Mouse (Mus musculus) cerebellum, adult 18-20 months (tissue): ENCODE data around the gene Tmod3.
A peak's percentile ranks its signal among the peaks of the same experiment; 100 is the strongest.
"Not testable (repeated sequence)": the region's sequence is repeated elsewhere in the genome, so short reads cannot be mapped to it uniquely, and the experiment has no call there.

Experiments used
- DNase-seq, 2 experiments: peaks; one replicate each; pipeline ENCODE4 v3.0.0; 2021

Gene Tmod3

GRCm38 (mm10) chr9:75551342-75551741 is 8.1 kb downstream of the Tmod3 start:
- DNase-seq: peak; percentile 49 to 53

GRCm38 (mm10) chr9:75549010-75549409 is 10.4 kb downstream of the Tmod3 start:
- no peak for DNase-seq

GRCm38 (mm10) chr9:75546885-75547553 is 12.4 kb downstream of the Tmod3 start:
- peak in 1 of 2 experiments; percentile 25 for DNase-seq

DNA sequence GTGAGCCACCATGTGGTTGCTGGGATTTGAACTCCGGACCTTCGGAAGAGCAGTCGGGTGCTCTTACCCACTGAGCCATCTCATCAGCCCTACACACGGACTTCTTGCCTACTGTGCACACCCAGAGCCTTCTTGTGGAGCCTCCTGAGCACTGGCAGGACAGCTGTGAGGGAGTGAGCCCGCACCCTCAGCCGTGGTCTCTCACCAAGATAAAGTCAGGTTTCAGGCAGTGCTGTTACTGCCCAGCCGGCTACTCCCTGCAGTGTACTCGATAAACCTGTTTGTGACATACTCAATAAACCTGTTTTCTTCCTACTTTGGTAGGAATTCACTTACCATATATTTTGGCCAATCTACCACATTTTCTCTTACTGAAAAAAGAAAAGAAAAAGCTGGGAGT is 13.9 kb downstream of the Tmod3 start:
- no peak for DNase-seq

DNA sequence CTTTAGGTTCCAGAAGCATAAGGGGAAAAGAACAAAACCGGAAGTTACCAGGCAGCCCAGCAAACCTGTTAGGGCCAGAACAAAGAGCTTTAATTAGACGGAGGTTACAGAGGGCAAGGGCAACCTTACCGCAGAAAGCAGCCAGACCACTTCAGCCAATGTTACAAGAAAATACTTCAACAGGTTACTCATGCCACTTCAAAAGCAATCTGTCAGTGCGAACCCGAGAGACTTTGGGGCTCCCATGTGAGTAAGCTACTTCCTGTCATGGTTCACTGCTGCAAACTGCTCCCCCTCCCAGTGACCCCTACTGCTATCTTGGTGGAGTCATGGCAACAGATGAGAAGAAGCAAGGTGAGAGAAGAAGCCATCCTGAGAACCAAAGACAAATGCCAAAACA is 18.0 kb downstream of the Tmod3 start:
- DNase-seq: no peak

DNA sequence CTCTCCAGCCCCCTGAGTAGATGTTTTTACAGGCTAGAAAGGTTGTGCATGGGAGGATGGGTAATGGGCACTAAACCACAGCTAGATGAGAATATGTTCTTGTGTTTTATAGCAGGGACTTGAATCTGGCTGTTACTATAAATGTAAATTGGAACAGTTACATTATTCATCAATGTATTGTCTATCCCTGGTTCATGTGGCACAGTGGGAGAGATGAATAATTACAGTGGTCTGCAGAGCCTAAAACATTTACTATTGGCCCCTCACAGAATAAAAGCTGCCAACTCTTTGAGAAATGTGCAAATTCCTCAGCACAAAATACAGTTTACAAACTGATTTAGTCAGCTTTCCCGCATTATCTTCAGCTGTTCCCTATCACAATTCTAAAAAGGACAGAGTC is 23.0 kb downstream of the Tmod3 start:
- no peak for DNase-seq

- DNase-seq: no peak
Measured at GRCm38 (mm10) chr9:75534431-75534962, 25.0 kb downstream of the Tmod3 start.

GRCm38 (mm10) chr9:75532989-75533388 is 26.5 kb downstream of the Tmod3 start:
- DNase-seq: not testable (repeated sequence)

GRCm38 (mm10) chr9:75532461-75532860 is 27.0 kb downstream of the Tmod3 start:
- no peak for DNase-seq

DNA sequence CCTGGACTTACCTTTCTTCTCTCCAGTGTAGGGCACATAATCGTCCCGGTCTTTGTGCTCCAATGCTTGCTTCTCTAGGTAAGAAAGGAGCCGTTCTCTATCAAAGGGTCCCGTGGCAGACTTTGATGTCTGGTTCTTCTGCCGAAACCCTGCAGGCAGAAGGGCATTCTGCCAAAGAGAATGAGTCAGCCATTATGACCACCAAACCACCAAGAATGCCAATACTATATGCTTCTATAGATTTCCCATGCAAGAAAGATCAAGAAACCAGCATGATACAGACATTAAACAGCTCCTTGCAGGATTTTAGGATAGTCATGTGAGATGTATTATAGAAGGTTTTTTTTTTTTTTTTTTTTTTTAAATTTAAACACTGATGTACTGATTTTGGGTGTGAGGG is 30.1 kb downstream of the Tmod3 start:
- peak in 1 of 2 experiments; percentile 25 for DNase-seq

DNA sequence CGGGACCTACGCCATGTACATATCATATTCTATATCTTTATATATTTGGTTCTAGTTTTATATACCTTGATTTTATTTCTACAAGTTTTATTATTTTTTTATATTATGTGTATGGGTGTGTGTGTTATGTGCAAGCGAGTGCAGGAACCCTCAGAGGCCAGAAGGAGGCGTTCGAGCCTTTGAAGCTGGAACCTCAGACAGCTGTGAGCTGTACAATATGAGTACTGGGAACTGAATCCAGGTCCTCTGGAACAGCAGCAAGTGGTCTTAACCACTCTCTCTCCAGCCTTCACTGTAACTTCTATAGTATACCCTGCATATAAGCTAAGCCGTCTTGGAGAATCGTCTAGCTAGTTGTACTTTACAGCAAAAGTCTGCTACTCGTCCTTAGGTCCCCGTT is 31.4 kb downstream of the Tmod3 start:
- DNase-seq: no peak

GRCm38 (mm10) chr9:75527368-75528059 is 31.9 kb downstream of the Tmod3 start:
- DNase-seq: no peak

DNA sequence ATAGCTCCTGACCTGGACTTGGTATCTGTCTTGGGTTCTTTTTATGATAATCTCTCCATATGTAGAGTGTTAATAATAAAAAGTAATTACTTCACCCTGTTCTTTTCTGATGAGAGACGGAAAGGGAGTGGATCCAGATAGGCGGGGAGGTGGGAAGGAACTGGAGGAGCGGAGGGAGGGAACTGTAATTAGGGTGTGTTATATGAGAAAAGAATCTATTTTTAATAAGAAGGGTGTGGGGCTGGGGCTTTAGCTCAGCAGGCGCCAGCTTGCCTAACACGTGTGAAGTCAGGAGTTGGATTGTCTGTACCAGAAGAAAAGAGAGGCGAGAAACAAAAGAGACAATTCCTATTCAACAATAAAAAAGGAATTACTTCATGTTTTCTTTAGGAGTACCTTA is 35.8 kb downstream of the Tmod3 start:
- no peak for DNase-seq

DNA sequence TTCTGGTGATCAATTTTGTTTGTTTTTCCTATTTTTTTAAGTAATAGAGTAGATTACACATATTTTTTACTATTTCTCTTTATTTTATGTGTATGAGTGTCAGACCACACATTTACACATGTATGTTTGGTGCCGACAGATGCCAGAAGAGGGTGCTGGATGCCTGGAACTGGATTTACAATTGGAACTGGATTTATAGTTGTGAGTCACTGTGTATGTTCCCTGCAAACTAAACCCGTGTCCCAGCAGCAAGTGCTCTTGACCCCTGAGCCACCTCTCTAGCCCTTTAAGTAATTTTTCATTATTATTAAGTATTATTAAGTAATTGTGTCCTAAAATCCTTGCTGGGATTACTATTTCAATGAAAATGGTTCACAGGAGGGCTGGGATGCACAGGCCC is 37.2 kb downstream of the Tmod3 start:
- DNase-seq: no peak

DNA sequence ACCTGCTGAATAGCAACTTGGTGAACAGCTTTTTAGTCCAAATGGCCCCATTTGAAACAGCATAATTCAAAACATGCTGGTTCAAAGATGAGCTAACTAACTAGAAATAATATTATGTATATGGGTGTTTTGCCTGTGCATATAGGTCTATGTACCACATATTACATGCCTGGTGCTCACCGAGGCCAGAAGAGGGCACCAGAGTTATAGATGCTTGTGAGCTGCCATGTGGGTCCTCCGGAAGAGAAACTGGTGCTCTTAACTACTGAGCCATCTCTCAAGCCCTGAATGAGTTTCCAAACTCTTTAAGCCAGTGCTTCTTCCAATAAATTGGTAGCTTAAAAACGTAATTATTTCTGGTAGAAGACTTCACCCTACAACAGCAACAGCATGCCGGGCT is 37.7 kb downstream of the Tmod3 start:
- peak; percentile 37 to 43 for DNase-seq

DNA sequence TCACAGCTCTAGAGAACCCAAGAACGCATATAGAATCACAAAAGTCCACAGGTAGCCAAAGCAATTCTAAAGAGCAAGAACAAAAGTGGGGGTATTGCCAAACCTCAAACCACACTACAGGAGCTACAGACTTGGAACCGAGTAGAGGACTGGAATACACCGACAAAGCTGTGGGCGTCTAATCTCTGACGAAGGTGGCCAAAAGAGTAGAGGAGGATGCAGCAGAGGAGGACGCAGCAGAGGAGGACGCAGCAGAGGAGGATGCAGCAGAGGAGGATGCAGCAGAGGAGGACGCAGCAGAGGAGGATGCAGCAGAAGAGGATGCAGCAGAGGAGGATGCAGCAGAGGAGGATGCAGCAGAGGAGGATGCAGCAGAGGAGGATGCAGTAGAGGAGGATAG is 38.5 kb downstream of the Tmod3 start:
- DNase-seq: no peak

DNA sequence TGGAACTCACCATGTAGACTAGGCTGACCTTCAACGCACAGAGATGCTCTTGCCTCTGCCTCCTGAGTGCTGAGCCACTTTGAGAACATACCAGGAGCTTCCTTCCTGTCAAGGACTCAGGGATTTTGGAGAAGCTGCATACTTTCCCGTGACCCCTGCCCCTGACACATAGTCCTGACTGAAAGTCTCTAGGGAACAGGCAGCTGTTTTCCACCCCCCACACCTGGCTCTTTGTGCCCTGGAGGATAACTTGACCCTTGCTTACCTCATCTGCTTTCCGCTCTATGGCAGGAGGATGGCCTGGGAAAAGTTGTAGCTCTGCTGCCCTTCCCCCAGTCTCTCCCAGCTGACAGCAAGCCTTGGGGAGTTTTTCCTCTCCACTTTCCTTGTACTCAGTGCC is 41.7 kb downstream of the Tmod3 start:
- DNase-seq: no peak

- peak; percentile 73 to 75 for DNase-seq
Measured at GRCm38 (mm10) chr9:75515464-75516113, 43.9 kb downstream of the Tmod3 start.

- DNase-seq: peak; percentile 35 to 49
Measured at GRCm38 (mm10) chr9:75511236-75511939, 48.1 kb downstream of the Tmod3 start.

GRCm38 (mm10) chr9:75504311-75504710 is 55.1 kb downstream of the Tmod3 start:
- DNase-seq: no peak

DNA sequence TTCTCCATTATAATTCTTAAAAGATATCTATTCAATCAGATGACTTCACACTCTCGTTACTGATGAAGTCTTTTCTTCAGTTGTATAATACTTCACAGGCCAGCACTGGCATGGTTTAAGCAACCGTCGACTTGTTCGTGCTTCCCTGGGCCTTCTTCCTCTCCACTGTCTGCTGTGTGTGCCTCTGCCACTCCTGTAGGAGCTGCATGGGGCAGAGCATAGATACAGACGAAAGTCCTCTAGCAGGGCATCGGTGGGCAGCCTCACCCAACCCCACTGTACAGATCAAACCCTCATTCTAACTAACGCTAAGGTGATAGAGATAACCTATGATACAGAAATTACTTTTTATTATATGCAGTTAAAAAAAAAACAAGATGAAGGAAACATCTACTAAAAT is 60.9 kb downstream of the Tmod3 start:
- no peak for DNase-seq

DNA sequence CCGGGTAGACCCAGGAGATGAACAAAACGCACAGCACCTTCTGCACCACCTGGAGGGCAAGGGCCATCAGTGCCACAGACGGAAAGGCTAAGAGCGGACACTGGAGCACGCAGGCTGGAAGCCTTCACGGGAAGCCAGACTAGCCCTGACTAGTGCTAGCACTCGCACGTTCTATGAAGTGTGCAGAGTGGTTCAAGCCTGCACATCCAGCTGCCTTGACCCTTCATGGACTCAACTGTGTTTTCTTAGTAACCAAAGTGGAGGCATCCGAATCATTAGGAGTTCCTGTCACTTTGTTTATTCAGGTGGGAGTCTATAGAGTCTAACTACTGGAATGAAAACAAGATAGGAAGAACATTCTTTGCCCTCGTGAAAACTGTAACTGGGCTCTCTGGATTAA is 63.5 kb downstream of the Tmod3 start:
- no peak for DNase-seq

GRCm38 (mm10) chr9:75494407-75495005 is 65.0 kb downstream of the Tmod3 start:
- peak; percentile 73 to 76 for DNase-seq
